In the genomic region with DNA sequence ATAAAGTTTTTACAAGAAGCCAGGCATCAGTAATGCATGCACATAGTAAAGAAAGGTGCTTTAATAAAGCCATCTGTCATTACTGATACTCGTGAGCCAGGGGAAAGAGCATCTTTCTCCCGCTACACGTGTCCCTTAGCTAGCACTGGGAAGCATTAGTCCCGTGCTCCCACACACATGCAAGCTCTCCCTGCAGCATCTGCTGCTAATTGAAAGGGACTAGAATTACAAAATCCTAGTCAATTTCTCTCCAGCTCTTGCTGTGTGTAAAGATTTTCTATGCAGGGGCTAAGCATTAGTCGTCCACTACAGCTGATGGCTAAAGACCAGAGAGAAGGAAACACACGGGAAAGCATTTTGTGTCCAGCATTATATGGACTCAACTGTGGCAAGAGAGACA, we compare ENCODE assay signal across 21 mouse cellular contexts.
"Had no signal": no experiment of that assay in that cellular context is flagged by ENCODE, and none has a peak within 500 bp of the region (broad histone marks: within the 10 kb centered on the region; RNA-seq: fewer than 3 reads in every experiment).

No protein-coding gene starts in this region.

- H3K9me3 ChIP-seq: limb, embryonic 12.5 days; limb, embryonic 15.5 days; midbrain, embryonic 13.5 days; neural tube, embryonic 13.5 days; stomach, embryonic 15.5 days had no signal

- H3K4me2 ChIP-seq: limb, embryonic 12.5 days; limb, embryonic 15.5 days; liver, embryonic 11.5 days; lung, embryonic 14.5 days; midbrain, embryonic 13.5 days; neural tube, embryonic 13.5 days; stomach, embryonic 15.5 days had no signal

- H3K9ac ChIP-seq: limb, embryonic 12.5 days; limb, embryonic 15.5 days; liver, embryonic 14.5 days; liver, postnatal 0 days; lung, embryonic 14.5 days; midbrain, embryonic 13.5 days; neural tube, embryonic 13.5 days; stomach, embryonic 15.5 days had no signal

- H3K27me3 ChIP-seq: limb, embryonic 12.5 days; limb, embryonic 15.5 days; midbrain, embryonic 13.5 days; neural tube, embryonic 13.5 days; stomach, embryonic 15.5 days had no signal

- H3K36me3 ChIP-seq: limb, embryonic 15.5 days; stomach, embryonic 15.5 days had no signal

- H3K4me3 ChIP-seq: limb, embryonic 12.5 days; limb, embryonic 15.5 days; midbrain, embryonic 13.5 days; myocyte; neural tube, embryonic 13.5 days; stomach, embryonic 15.5 days had no signal

- DNase-seq: kidney, adult 11 months; kidney, adult 9 months; kidney, postnatal 14 days; kidney, postnatal 4 days; left cerebral cortex, postnatal 4 days; liver, postnatal 0 days; lung, embryonic 14.5 days; retina, postnatal 1 day; right cerebral cortex, postnatal 25 days; spleen, adult 18-20 months; thymus, postnatal 25 days had no signal

- H3K27ac ChIP-seq: limb, embryonic 12.5 days; limb, embryonic 15.5 days; liver, embryonic 14.5 days; macrophage; midbrain, embryonic 13.5 days; neural tube, embryonic 13.5 days; stomach, embryonic 15.5 days had no signal

- ATAC-seq: liver, postnatal 0 days; lung, postnatal 0 days had no signal

- H3K4me1 ChIP-seq: limb, embryonic 15.5 days; stomach, embryonic 15.5 days had no signal
